Mouse (Mus musculus): Measurements from ENCODE around the gene Bcl2l12.

Bcl2l12 gene

DNA sequence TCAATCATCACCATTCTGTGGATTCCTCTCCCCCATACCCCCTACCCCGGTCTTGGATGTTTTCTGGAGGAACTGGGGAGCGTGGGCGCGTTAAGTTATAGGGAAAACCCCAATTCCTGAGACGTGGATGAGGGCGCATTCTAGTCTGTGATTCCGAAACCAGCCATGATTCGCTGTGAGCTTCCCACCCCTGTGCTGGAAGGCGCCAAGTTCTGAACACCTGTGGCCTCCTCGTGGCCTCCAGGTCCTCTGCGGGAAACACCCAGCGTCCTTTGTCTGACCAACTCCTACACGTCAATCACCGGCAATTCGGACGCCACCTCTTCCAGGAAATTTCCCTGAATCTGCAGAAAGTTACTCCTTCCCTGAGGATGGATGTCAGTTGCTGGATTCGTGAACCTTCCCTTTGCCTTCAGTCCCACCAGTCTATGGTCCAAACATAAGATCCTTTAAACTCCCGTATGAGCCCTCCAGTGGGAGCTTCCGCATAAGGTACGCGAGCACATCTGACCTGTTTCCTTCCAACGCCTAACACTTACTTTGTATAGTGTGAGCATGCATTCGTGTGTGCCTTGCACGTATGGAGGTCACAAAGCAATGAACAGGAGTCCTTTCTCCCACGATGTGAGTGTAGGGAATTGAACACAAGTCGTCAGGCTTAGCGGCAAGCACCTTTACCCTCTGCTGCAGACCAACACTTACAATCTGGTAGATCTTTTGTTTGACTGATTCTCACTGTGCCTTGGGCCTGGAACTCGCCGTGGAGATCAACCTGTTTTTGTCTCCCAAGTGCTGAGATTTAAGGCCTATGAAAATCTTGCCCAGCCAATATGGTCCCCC lies 11.4 kb downstream of the Bcl2l12 start:
- peak; percentile 84 for DNase-seq (ENCODE audit: low spot score)

- peak; percentile 99 for DNase-seq (ENCODE audit: low spot score)
Measured at GRCm38 (mm10) chr7:44986192-44986878, 12.2 kb downstream of the Bcl2l12 start, which contains the start of gene Prmt1. Gene Prmt1, minus strand, starts transcription at chr7:44986568.

- peak; percentile 89 for DNase-seq (ENCODE audit: low spot score)
Measured at GRCm38 (mm10) chr7:44985595-44986191, 12.8 kb downstream of the Bcl2l12 start.

- DNase-seq (ENCODE audit: low spot score): no peak
Measured at GRCm38 (mm10) chr7:44984833-44985164, 13.7 kb downstream of the Bcl2l12 start.

DNA sequence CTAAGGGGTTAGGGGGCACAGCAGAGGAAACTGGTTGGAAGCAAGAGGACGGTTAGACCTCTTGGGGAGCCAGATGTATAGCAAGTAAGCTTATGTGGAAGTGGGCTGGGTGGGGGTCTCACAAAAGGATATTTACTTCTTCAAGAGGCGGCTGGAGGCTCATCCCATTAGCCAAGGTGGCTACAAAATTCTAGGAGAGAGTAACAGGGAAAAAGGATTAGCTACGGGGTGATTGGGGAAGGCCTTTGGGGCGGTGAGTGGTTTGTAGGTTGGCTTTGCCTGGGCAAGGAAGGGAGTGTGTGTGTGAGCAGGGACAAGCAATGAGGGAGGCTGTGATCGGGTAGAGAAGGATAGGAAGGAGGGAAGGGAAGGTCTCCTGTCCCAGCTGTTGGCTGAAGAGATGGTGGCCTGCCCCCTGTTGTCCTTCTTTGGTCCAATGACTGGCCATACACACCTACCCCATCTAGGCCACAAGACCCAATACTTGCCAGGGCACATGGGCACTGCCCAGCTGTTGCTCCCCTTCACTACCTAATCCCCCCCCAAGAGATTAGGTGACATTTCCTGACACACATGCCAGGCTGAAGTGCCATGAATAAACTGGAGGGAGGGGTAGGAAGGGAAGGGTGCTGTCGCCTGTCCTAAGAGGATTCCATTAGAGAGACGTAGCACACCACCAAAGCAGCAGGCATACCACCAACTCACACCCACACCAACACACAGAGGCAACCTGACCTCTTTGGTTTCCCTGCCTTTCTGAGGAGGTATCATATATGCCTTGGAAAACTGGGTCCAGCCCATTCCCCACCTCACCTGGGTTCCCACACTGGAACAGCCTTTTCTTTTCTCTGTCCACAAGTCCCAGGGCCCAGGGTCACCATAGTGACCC lies 14.3 kb downstream of the Bcl2l12 start:
- DNase-seq (ENCODE audit: low spot score): no peak

GRCm38 (mm10) chr7:44983085-44983484 lies 15.4 kb downstream of the Bcl2l12 start:
- DNase-seq (ENCODE audit: low spot score): peak; percentile 90

- no peak for DNase-seq (ENCODE audit: low spot score)
Measured at GRCm38 (mm10) chr7:44981539-44981938, 17.0 kb downstream of the Bcl2l12 start.

DNA sequence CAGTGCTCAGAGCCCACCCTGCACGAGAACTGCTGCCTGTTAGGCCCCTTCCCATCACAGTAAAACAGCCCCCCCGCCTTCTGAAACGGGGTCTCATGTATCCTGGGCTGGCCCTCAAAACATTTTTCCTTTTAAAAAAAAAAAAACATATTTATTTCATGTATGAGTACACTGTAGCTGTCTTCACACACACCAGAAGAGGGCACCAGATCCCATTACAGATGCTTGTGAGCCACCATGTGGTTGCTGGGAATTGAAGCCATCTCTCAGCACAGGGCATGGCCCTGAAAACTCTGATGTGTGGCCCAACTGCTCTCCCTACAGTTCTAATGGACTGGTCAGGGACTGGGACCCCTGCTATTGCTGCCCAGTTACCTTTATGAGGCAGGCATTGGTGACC lies 20.2 kb downstream of the Bcl2l12 start:
- no peak for DNase-seq (ENCODE audit: low spot score)

DNA sequence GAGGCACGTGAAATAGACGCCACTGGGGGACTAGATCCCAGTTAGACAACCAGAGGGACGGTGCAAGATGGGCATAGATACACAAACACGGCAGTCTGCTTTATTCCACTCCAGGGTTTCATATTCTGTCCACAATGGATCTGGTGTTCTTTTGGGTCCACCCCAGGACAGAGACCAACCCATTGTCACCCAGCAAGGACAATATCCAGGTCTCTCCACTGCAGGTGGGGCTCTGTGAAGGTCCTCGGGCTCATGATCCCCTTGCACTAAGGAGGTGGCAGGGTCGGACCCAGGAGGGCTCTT lies 23.4 kb downstream of the Bcl2l12 start:
- no peak for DNase-seq (ENCODE audit: low spot score)

DNA sequence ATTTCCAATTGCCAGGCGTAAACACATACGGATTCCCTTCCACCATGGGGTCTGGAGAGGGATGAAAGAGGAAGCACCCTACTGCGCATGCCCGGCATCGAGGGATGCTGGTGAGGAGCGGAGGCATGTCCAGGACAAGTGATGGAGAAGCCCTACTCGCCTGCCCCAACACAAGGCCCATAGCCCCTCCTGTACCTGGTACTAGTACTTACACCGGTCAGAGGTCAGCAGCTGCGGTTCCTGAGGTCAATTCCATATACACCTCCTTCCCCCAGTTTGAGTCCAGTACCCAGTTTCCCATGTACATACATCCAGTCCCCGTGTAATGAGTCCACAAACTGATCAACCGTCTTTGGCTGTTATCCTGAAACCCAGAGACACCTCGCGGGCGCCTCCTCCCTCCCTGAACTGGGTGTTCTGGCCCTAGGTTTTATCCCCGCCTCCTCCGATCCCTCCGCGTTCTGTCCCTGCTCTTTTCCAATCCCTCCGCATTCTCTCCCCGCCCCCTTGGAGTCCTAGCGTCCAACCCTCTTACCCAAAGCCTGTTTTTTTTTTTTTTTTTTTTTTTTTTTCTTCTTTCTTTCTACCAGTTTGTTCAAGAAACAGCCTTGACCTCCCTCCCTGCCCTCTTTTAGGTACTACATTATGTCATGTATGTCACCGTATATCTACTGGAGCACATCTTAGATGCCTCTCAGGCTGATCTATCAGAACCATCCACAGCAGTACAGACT lies 24.0 kb downstream of the Bcl2l12 start, which contains the start of gene Cpt1c:
Gene Cpt1c (minus strand): TSS at position 469 of the 734 bp plus-strand sequence.
- DNase-seq (ENCODE audit: low spot score): peak; percentile 92

GRCm38 (mm10) chr7:44973415-44974130 lies 24.9 kb downstream of the Bcl2l12 start:
- DNase-seq (ENCODE audit: low spot score): no peak

- no peak for DNase-seq (ENCODE audit: low spot score)
Measured at GRCm38 (mm10) chr7:44971142-44971541, 27.4 kb downstream of the Bcl2l12 start.

GRCm38 (mm10) chr7:44970231-44970691 lies 28.3 kb downstream of the Bcl2l12 start:
- peak; percentile 96 for DNase-seq (ENCODE audit: low spot score)

GRCm38 (mm10) chr7:44966638-44967037 lies 31.9 kb downstream of the Bcl2l12 start:
- no peak for DNase-seq (ENCODE audit: low spot score)

- no peak for DNase-seq (ENCODE audit: low spot score)
Measured at GRCm38 (mm10) chr7:44965975-44966374, 32.5 kb downstream of the Bcl2l12 start.

- no peak for DNase-seq (ENCODE audit: low spot score)
Measured at GRCm38 (mm10) chr7:44964990-44965389, 33.5 kb downstream of the Bcl2l12 start.

DNA sequence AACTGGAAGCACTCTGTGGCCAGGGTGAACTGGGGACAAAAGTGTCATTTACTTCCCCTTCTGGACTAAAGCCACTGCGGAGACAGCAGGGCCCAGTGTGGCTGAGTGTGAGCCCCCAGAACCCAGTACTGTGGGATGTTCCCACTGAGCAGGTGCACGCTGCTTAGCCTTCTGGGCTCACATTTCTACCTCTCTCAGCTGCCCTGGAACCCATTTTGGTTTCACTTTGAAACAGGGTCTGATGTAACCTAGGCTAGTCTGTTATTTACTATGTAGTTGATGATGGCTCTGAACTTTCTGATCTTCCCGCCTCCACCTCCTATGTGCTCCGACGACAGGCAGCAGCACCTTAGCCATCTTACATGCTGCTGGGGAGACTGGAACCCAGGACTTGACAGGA lies 35.7 kb downstream of the Bcl2l12 start:
- DNase-seq (ENCODE audit: low spot score): no peak

DNA sequence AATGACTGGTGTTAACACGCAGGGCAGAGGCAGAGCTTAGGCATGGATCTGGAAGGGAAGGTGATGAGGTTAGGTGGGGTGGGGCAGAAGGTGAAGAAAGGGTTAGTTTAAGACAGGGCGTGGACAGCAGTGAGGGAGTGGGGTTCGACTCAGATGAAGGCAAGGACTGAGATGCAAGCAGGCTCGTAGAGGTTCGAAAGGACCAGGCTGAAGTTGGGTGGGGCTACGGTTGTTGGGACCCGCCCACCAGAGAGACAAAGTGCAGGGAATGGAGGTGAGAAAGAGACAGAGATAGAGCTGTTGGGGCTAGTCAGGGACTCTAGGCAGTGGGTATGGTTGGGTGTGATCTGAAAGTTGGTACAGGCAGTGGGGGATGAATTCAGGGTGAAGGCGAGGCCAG lies 36.2 kb downstream of the Bcl2l12 start:
- DNase-seq (ENCODE audit: low spot score): no peak

GRCm38 (mm10) chr7:44960512-44960910 lies 38.0 kb downstream of the Bcl2l12 start:
- DNase-seq (ENCODE audit: low spot score): no peak

GRCm38 (mm10) chr7:44959874-44960511 lies 38.5 kb downstream of the Bcl2l12 start:
- no peak for DNase-seq (ENCODE audit: low spot score)
